Mouse (Mus musculus) heart, adult 2 months (tissue): ENCODE measurements around the gene Pdcd7.

Source experiments
- CTCF ChIP-seq: fragments of 200-600 bp; IDR thresholded peaks from 2 replicates; pipeline ENCODE4 v1.8.1; 2022; ENCODE audit warnings: antibody characterized with exemption, mild to moderate bottlenecking, moderate library complexity
- EP300 ChIP-seq: fragments of 200-500 bp; IDR thresholded peaks from 2 replicates; pipeline ENCODE4 v1.6.1; 2011; ENCODE audit warnings: low read depth, low read length, control low read depth; ENCODE audit not compliant: insufficient read depth
- POLR2A ChIP-seq: fragments of 200-500 bp; IDR thresholded peaks from 2 replicates; pipeline ENCODE4 v1.6.1; 2011; ENCODE audit warnings: mild to moderate bottlenecking, low read depth, low read length, control low read depth; ENCODE audit not compliant: insufficient read depth

GRCm38 (mm10) chr9:65399934-65400333, 54.0 kb downstream of the Pdcd7 start:
- no peak for TF ChIP-seq CTCF
- no peak for TF ChIP-seq EP300
- no peak for TF ChIP-seq POLR2A
